Mouse (Mus musculus) neural tube, embryonic 11.5 days (tissue): ENCODE data around the gene Igf2bp2. TPM values are rescaled to one million over a fixed set of nuclear protein-coding genes. Genes with fewer than 3 reads are reported as not detected.

Experiments used
- ATAC-seq: fragments of 200-750 bp; cut with Nextera tagmentation; 2 replicates; pipeline ENCODE4 v1.8.0; 2017; ENCODE audit warnings: moderate number of reproducible peaks, mild to moderate bottlenecking, moderate TSS enrichment, moderate library complexity; ENCODE audit not compliant: insufficient read depth, low FRiP score, low TSS enrichment
- DNase-seq: peaks from one replicate; pipeline ENCODE4 v3.0.0-alpha.2; 2015; ENCODE audit warnings: low spot score
- H3K27ac ChIP-seq: fragments of 300-500 bp; sonication (generic); 2 replicates; pipeline ENCODE4 v1.5.1; 2014; ENCODE audit warnings: low read depth, mild to moderate bottlenecking, low read length
- H3K27me3 ChIP-seq: fragments of 300-500 bp; sonication (generic); 2 replicates; pipeline ENCODE4 v1.6.1; 2014; ENCODE audit warnings: mild to moderate bottlenecking, low read length, mixed read lengths; ENCODE audit not compliant: control insufficient read depth, insufficient read depth
- H3K36me3 ChIP-seq: fragments of 300-500 bp; sonication (generic); 2 replicates; pipeline ENCODE4 v1.6.1; 2014; ENCODE audit warnings: mild to moderate bottlenecking, low read length, moderate library complexity, mixed read lengths; ENCODE audit not compliant: control insufficient read depth, insufficient read depth
- H3K4me1 ChIP-seq: fragments of 300-500 bp; sonication (generic); 2 replicates; pipeline ENCODE4 v1.6.1; 2014; ENCODE audit warnings: low read length, mixed read lengths; ENCODE audit not compliant: control insufficient read depth, insufficient read depth
- H3K4me2 ChIP-seq: fragments of 300-500 bp; sonication (generic); 2 replicates; pipeline ENCODE4 v1.6.1; 2014; ENCODE audit warnings: low read depth, mild to moderate bottlenecking, moderate library complexity
- H3K4me3 ChIP-seq: fragments of 300-500 bp; sonication (generic); 2 replicates; pipeline ENCODE4 v1.5.1; 2014; ENCODE audit warnings: low read depth, low read length
- H3K9ac ChIP-seq: fragments of 300-500 bp; sonication (generic); 2 replicates; pipeline ENCODE4 v1.6.1; 2014; ENCODE audit warnings: mild to moderate bottlenecking, low read length
- H3K9me3 ChIP-seq: fragments of 300-500 bp; sonication (generic); 2 replicates; pipeline ENCODE4 v1.6.1; 2016; ENCODE audit warnings: low read length; ENCODE audit not compliant: control insufficient read depth
- WGBS: fragments of 180-500 bp; shearing (Covaris S2); extraction: QIAGEN DNeasy Blood & Tissue Kit; methylation state at CpG from one replicate; pipeline ENCODE4 v1.1.7; 2014; 5-methylcytosine and 5-hydroxymethylcytosine counted together
- polyA plus RNA-seq: library from polyadenylated mRNA; unstranded; fragments of >200 nt; fragmentation: Nextera tagmentation; extraction: Ambion mirVana; gene quantifications from 2 replicates; pipeline ENCODE4 v1.2.1, GENCODE M21; 2014

The Igf2bp2 gene
- polyA plus RNA-seq, 1 experiment from 2014 or later = 141 TPM

- peaks cover 7% of the 10 kb centered on the region; the same call in 1 of the 2 replicates for H3K4me1 ChIP-seq
- no peak overlapping the region for H3K9ac ChIP-seq
- H3K4me2 ChIP-seq = no peak overlapping the region
- H3K36me3 ChIP-seq = no peaks in the 10 kb centered on the region
- H3K27me3 ChIP-seq = no peaks in the 10 kb centered on the region
- no peak for ATAC-seq
- no peak for DNase-seq
- no peaks in the 10 kb centered on the region for H3K9me3 ChIP-seq
- 92% methylated on average over 11 of the region's 11 CpGs for WGBS
- H3K27ac ChIP-seq = no peak overlapping the region
- no peak overlapping the region for H3K4me3 ChIP-seq
These were observed 10.1 kb downstream of the Igf2bp2 start for GRCm38 (mm10) chr16:22152941-22153444.

GRCm38 (mm10) chr16:22151706-22152315 lies 11.3 kb downstream of the Igf2bp2 start:
- no peaks in the 10 kb centered on the region for H3K36me3 ChIP-seq
- H3K4me3 ChIP-seq = no peak overlapping the region
- 28% methylated on average over 10 of the region's 11 CpGs for WGBS
- no peak overlapping the region for H3K4me2 ChIP-seq
- ATAC-seq (no peak), DNase-seq (peak; percentile 14)
- peaks cover 7% of the 10 kb centered on the region; the same call in 1 of the 2 replicates for H3K4me1 ChIP-seq
- H3K27ac ChIP-seq = 0 out of 2 replicates have a peak overlapping the region, but pooled peaks have one; percentile 34
- H3K9ac ChIP-seq = no peak overlapping the region
- H3K27me3 ChIP-seq = no peaks in the 10 kb centered on the region
- no peaks in the 10 kb centered on the region for H3K9me3 ChIP-seq

- no peak overlapping the region for H3K4me2 ChIP-seq
- no peak overlapping the region for H3K4me3 ChIP-seq
- peaks cover 7% of the 10 kb centered on the region; the same call in 1 of the 2 replicates for H3K4me1 ChIP-seq
- H3K27me3 ChIP-seq = no peaks in the 10 kb centered on the region
- no peak overlapping the region for H3K9ac ChIP-seq
- no peak overlapping the region for H3K27ac ChIP-seq
- H3K9me3 ChIP-seq = no peaks in the 10 kb centered on the region
- DNase-seq (no peak), ATAC-seq (no peak)
- H3K36me3 ChIP-seq = no peaks in the 10 kb centered on the region
- 57% methylated on average over 2 of the region's 2 CpGs for WGBS
These were observed 12.7 kb downstream of the Igf2bp2 start for GRCm38 (mm10) chr16:22150421-22150820.

GRCm38 (mm10) chr16:22149659-22150345 lies 13.3 kb downstream of the Igf2bp2 start:
- Histone ChIP-seq H3K27me3 (no peaks in the 10 kb centered on the region), H3K4me1 (peaks cover 7% of the 10 kb centered on the region; the same call in 1 of the 2 replicates), H3K9me3 (no peaks in the 10 kb centered on the region), H3K36me3 (no peaks in the 10 kb centered on the region), H3K9ac (no peak overlapping the region), H3K27ac (no peak overlapping the region), H3K4me3 (no peak overlapping the region), H3K4me2 (no peak overlapping the region)
- ATAC-seq (no peak), DNase-seq (no peak)
- 54% methylated on average over 10 of the region's 10 CpGs for WGBS

- H3K9me3 ChIP-seq = no peaks in the 10 kb centered on the region
- no peaks in the 10 kb centered on the region for H3K36me3 ChIP-seq
- H3K27me3 ChIP-seq = no peaks in the 10 kb centered on the region
- 27% methylated on average over 2 of the region's 2 CpGs for WGBS
- H3K4me1 ChIP-seq = peaks cover 7% of the 10 kb centered on the region; the same call in 1 of the 2 replicates
- no peak overlapping the region for H3K4me3 ChIP-seq
- no peak overlapping the region for H3K9ac ChIP-seq
- H3K4me2 ChIP-seq = no peak overlapping the region
- H3K27ac ChIP-seq = no peak overlapping the region
- no peak for DNase-seq
- no peak for ATAC-seq
These were observed 14.0 kb downstream of the Igf2bp2 start for GRCm38 (mm10) chr16:22149076-22149475.

- no peaks in the 10 kb centered on the region for H3K27me3 ChIP-seq
- H3K4me1 ChIP-seq = peaks cover 5% of the 10 kb centered on the region; the same call in 1 of the 2 replicates
- no peak for DNase-seq
These were observed 16.0 kb downstream of the Igf2bp2 start for GRCm38 (mm10) chr16:22147131-22147530.

GRCm38 (mm10) chr16:22146071-22146470 lies 17.0 kb downstream of the Igf2bp2 start:
- no peak for ATAC-seq
- no peaks in the 10 kb centered on the region for H3K9me3 ChIP-seq
- no peaks in the 10 kb centered on the region for H3K36me3 ChIP-seq
- H3K4me1 ChIP-seq = 0 out of 2 replicates have a peak, but pooled peaks cover 5% of the 10 kb centered on the region
- no peak overlapping the region for H3K4me3 ChIP-seq
- H3K9ac ChIP-seq = no peak overlapping the region
- no peak for DNase-seq
- H3K27ac ChIP-seq = no peak overlapping the region
- no peaks in the 10 kb centered on the region for H3K27me3 ChIP-seq
- no peak overlapping the region for H3K4me2 ChIP-seq
- 90% methylated on average over 7 of the region's 7 CpGs for WGBS

More at GRCm38 (mm10) chr16:22147131-22147530, 16.0 kb downstream of the Igf2bp2 start:
- 73% methylated on average over 1 of the region's 1 CpGs for WGBS
- ATAC-seq = no peak
- Histone ChIP-seq H3K36me3 (no peaks in the 10 kb centered on the region), H3K27ac (no peak overlapping the region), H3K9me3 (no peaks in the 10 kb centered on the region), H3K4me3 (no peak overlapping the region), H3K4me2 (no peak overlapping the region), H3K9ac (no peak overlapping the region)

- H3K9ac ChIP-seq = no peak overlapping the region
- no peaks in the 10 kb centered on the region for H3K27me3 ChIP-seq
- H3K4me1 ChIP-seq = 0 out of 2 replicates have a peak, but pooled peaks cover 2% of the 10 kb centered on the region
- H3K36me3 ChIP-seq = no peaks in the 10 kb centered on the region
- no peak for ATAC-seq
- H3K9me3 ChIP-seq = no peaks in the 10 kb centered on the region
- WGBS = 94% methylated on average over 6 of the region's 6 CpGs
- no peak overlapping the region for H3K27ac ChIP-seq
- H3K4me3 ChIP-seq = no peak overlapping the region
- no peak overlapping the region for H3K4me2 ChIP-seq
- no peak for DNase-seq
These were observed 18.6 kb downstream of the Igf2bp2 start for GRCm38 (mm10) chr16:22144490-22144889.
